ENCODE assay signal across 13 mouse cellular contexts in genomic region chr7:29421909-29422244, GRCm38 (mm10).
DNase-seq lines count a peak whose midpoint lies in the region; ATAC-seq and TF ChIP-seq lines count a peak whose summit lies in the region.
"Had no signal": no experiment of that assay in that cellular context is flagged by ENCODE, and none has a peak within 500 bp of the region (broad histone marks: within the 10 kb centered on the region; RNA-seq: fewer than 3 reads in every experiment).

No protein-coding gene starts in this region.

- H3K79me2 ChIP-seq in myocyte (ENCODE audit: control insufficient read depth, insufficient read depth) = peaks cover 5% of the 10 kb centered on the region

- no peak overlapping the region for H3K4me3 ChIP-seq in embryonic facial prominence, embryonic 14.5 days (ENCODE audit: low read depth, low read length)
- no peak overlapping the region for H3K4me3 ChIP-seq in intestine, embryonic 15.5 days (replicated peaks)
- no peak overlapping the region for H3K4me3 ChIP-seq in myocyte
- no peak overlapping the region for H3K4me3 ChIP-seq in kidney, embryonic 15.5 days (replicated peaks)
- H3K4me3 ChIP-seq: heart, embryonic 10.5 days; left cerebral cortex, adult 2 months; liver, embryonic 15.5 days had no signal

- DNase-seq in layer of hippocampus, adult 18-20 months (ENCODE audit: low spot score in 2 of 2) = peak; percentile 54 to 74
- DNase-seq in layer of hippocampus, adult 9-10 months (ENCODE audit: low spot score) = no peak
- DNase-seq in embryonic facial prominence, embryonic 14.5 days (ENCODE audit: low spot score) = no peak
- no peak for DNase-seq in right cerebral cortex, postnatal 14 days
- DNase-seq in heart, adult 8-10 months (ENCODE audit: low spot score) = no peak
- DNase-seq: cerebellum, postnatal 25 days had no signal

- no peaks in the 10 kb centered on the region for H3K36me3 ChIP-seq in embryonic facial prominence, embryonic 14.5 days (ENCODE audit: control insufficient read depth, insufficient read depth, low read length)
- no peaks in the 10 kb centered on the region for H3K36me3 ChIP-seq in intestine, embryonic 15.5 days
- H3K36me3 ChIP-seq in myocyte (ENCODE audit: control insufficient read depth, insufficient read depth) = no peaks in the 10 kb centered on the region
- H3K36me3 ChIP-seq in kidney, embryonic 15.5 days = no peaks in the 10 kb centered on the region
- H3K36me3 ChIP-seq: heart, embryonic 10.5 days; liver, embryonic 15.5 days had no signal

- no peaks in the 10 kb centered on the region for H3K9me3 ChIP-seq in embryonic facial prominence, embryonic 14.5 days (ENCODE audit: control insufficient read depth, low read length)
- no peaks in the 10 kb centered on the region for H3K9me3 ChIP-seq in intestine, embryonic 15.5 days
- no peaks in the 10 kb centered on the region for H3K9me3 ChIP-seq in kidney, embryonic 15.5 days (replicated peaks)
- H3K9me3 ChIP-seq: heart, embryonic 10.5 days; liver, embryonic 15.5 days had no signal

- no peak for ATAC-seq in embryonic facial prominence, embryonic 14.5 days (ENCODE audit: low read depth)
- ATAC-seq in intestine, embryonic 15.5 days = no peak
- no peak for ATAC-seq in kidney, embryonic 15.5 days (replicated peaks; ENCODE audit: low FRiP score)
- ATAC-seq: CD4-positive, CD25-positive, alpha-beta regulatory T cell, adult 4 months had no signal

- H3K27ac ChIP-seq in embryonic facial prominence, embryonic 14.5 days (replicated peaks; ENCODE audit: low read depth, low read length) = 0 out of 2 replicates have a peak overlapping the region, but pooled peaks have one; percentile 25
- peak overlapping the region; percentile 6; the same call in 1 of the 2 replicates for H3K27ac ChIP-seq in intestine, embryonic 15.5 days
- H3K27ac ChIP-seq in kidney, embryonic 15.5 days = no peak overlapping the region
- H3K27ac ChIP-seq: heart, embryonic 10.5 days; left cerebral cortex, adult 2 months; liver, embryonic 15.5 days had no signal

- 52% methylated on average over 3 of the region's 3 CpGs for WGBS in embryonic facial prominence, embryonic 14.5 days
- WGBS in intestine, embryonic 15.5 days = 58% methylated on average over 3 of the region's 3 CpGs
- 73% methylated on average over 3 of the region's 3 CpGs for whole genome bisulfite sequencing in kidney, embryonic 15.5 days

- no peak overlapping the region for H3K9ac ChIP-seq in embryonic facial prominence, embryonic 14.5 days (ENCODE audit: low read depth, low read length)
- H3K9ac ChIP-seq in intestine, embryonic 15.5 days = no peak overlapping the region
- H3K9ac ChIP-seq in kidney, embryonic 15.5 days = no peak overlapping the region
- H3K9ac ChIP-seq: liver, embryonic 15.5 days had no signal

- H3K27me3 ChIP-seq in embryonic facial prominence, embryonic 14.5 days (replicated peaks; ENCODE audit: control insufficient read depth, insufficient read depth, low read length) = no peaks in the 10 kb centered on the region
- H3K27me3 ChIP-seq in intestine, embryonic 15.5 days (replicated peaks) = no peaks in the 10 kb centered on the region
- H3K27me3 ChIP-seq in myocyte (ENCODE audit: control insufficient read depth, insufficient read depth, insufficient read length) = no peaks in the 10 kb centered on the region
- no peaks in the 10 kb centered on the region for H3K27me3 ChIP-seq in kidney, embryonic 15.5 days
- H3K27me3 ChIP-seq: liver, embryonic 15.5 days had no signal

- H3K4me2 ChIP-seq in embryonic facial prominence, embryonic 14.5 days (ENCODE audit: low read depth, low read length) = no peak overlapping the region
- H3K4me2 ChIP-seq in intestine, embryonic 15.5 days (replicated peaks) = no peak overlapping the region
- peak overlapping the region; percentile 14 for H3K4me2 ChIP-seq in myocyte (ENCODE audit: low read depth)
- H3K4me2 ChIP-seq in kidney, embryonic 15.5 days = no peak overlapping the region
- H3K4me2 ChIP-seq: liver, embryonic 15.5 days had no signal

- H3K4me1 ChIP-seq in embryonic facial prominence, embryonic 14.5 days (ENCODE audit: control insufficient read depth, insufficient read depth, low read length) = peaks cover 26% of the 10 kb centered on the region
- H3K4me1 ChIP-seq in intestine, embryonic 15.5 days (replicated peaks) = peaks cover 38% of the 10 kb centered on the region
- H3K4me1 ChIP-seq in kidney, embryonic 15.5 days = peaks cover 36% of the 10 kb centered on the region

- H3ac ChIP-seq in myocyte (ENCODE audit: control insufficient read depth, insufficient read length) = no peak overlapping the region

- no peak for TF ChIP-seq POLR2A in myocyte (IDR thresholded peaks at IDR 0.05; ENCODE audit: insufficient read length, low read depth)

TF ChIP-seq in myocyte, 11 proteins besides CTCF, POLR2A, EP300 and RAD21:
- TF ChIP-seq MAX (IDR thresholded peaks at IDR 0.05; ENCODE audit: low read depth) = no peak
- no peak for TF ChIP-seq TCF3 (IDR thresholded peaks at IDR 0.05; ENCODE audit: insufficient read length, low read depth)
TF ChIP-seq in myocyte: peak in this region for 0.

Comparison
In these comparisons a context has a peak if more than half of its experiments do, and no peak if none do; other contexts are left out.
1. DNase-seq: peak in layer of hippocampus, adult 18-20 months (2 of 2); none in layer of hippocampus, adult 9-10 months (single experiment), embryonic facial prominence, embryonic 14.5 days (single experiment), right cerebral cortex, postnatal 14 days (single experiment) and heart, adult 8-10 months (single experiment).